9 mouse cellular contexts compared by ENCODE assay signal in genomic region chr16:85171976-85172570, GRCm38 (mm10). TPM values are rescaled to one million over a fixed set of nuclear protein-coding genes. Genes with fewer than 3 reads are reported as not detected.
DNase-seq lines count a peak whose midpoint lies in the region; ATAC-seq and TF ChIP-seq lines count a peak whose summit lies in the region.
"Had no signal": no experiment of that assay in that cellular context is flagged by ENCODE, and none has a peak within 500 bp of the region (broad histone marks: within the 10 kb centered on the region; RNA-seq: fewer than 3 reads in every experiment).

No protein-coding gene starts in this region.

- DNase-seq in heart, adult 11 months: peak; percentile 93
- DNase-seq in heart, postnatal 36 days: no peak
- DNase-seq in heart, embryonic 10.5 days (ENCODE audit: low spot score): peak; percentile 77
- DNase-seq in kidney, postnatal 0 days (ENCODE audit: low spot score): peak; percentile 94
- no peak for DNase-seq in liver, embryonic 14.5 days (ENCODE audit: low read depth in 3 of 3, low spot score in 3 of 3)

- H3K36me3 ChIP-seq in heart, embryonic 10.5 days: peaks cover 8% of the 10 kb centered on the region; the same call in 1 of the 2 replicates
- no peaks in the 10 kb centered on the region for H3K36me3 ChIP-seq in kidney, postnatal 0 days (ENCODE audit: insufficient read depth, low read length)
- H3K36me3 ChIP-seq in liver, embryonic 14.5 days (replicated peaks; ENCODE audit: control insufficient read depth, insufficient read depth, low read depth): no peaks in the 10 kb centered on the region
- H3K36me3 ChIP-seq: G1E had no signal

- WGBS in heart, embryonic 10.5 days: 1% methylated on average over 10 of the region's 10 CpGs
- WGBS in kidney, postnatal 0 days: under 1% methylated on average over 10 of the region's 10 CpGs
- 8% methylated on average over 10 of the region's 10 CpGs for WGBS in liver, embryonic 14.5 days (ENCODE audit: insufficient replicate concordance)

- peak overlapping the region; percentile 93 for H3K4me3 ChIP-seq in heart, embryonic 10.5 days
- peak overlapping the region; percentile 87 for H3K4me3 ChIP-seq in kidney, postnatal 0 days (replicated peaks; ENCODE audit: low read depth, low read length)
- peak overlapping the region; percentile 72 to 74 for H3K4me3 ChIP-seq in liver, embryonic 14.5 days (ENCODE audit: insufficient read depth in 1 of 2, low read depth in 2 of 2, low read length in 2 of 2)

- H3K9me3 ChIP-seq in heart, embryonic 10.5 days: no peaks in the 10 kb centered on the region
- no peaks in the 10 kb centered on the region for H3K9me3 ChIP-seq in kidney, postnatal 0 days (replicated peaks; ENCODE audit: low read length)
- H3K9me3 ChIP-seq in liver, embryonic 14.5 days (ENCODE audit: control insufficient read depth, low read length): no peaks in the 10 kb centered on the region

- H3K4me2 ChIP-seq in kidney, postnatal 0 days (ENCODE audit: low read length): peak overlapping the region; percentile 82
- peak overlapping the region; percentile 78 for H3K4me2 ChIP-seq in liver, embryonic 14.5 days (ENCODE audit: low read depth)

- peak; percentile 63 for TF ChIP-seq CTCF in kidney, postnatal 0 days (IDR thresholded peaks at IDR 0.05; ENCODE audit: low read depth)
- no peak; the same call in 1 of the 2 replicates for TF ChIP-seq CTCF in liver, embryonic 14.5 days (IDR thresholded peaks at IDR 0.05; ENCODE audit: low read depth)

- H3K9ac ChIP-seq in kidney, postnatal 0 days (ENCODE audit: low read depth, low read length): peak overlapping the region; percentile 94
- H3K9ac ChIP-seq in liver, embryonic 14.5 days (replicated peaks): no peak overlapping the region

- H3K27me3 ChIP-seq in heart, embryonic 10.5 days (ENCODE audit: insufficient read depth, poor library complexity, severe bottlenecking): no peaks in the 10 kb centered on the region
- H3K27me3 ChIP-seq in kidney, postnatal 0 days (ENCODE audit: insufficient read depth, low read length): no peaks in the 10 kb centered on the region
- H3K27me3 ChIP-seq in liver, embryonic 14.5 days (ENCODE audit: control insufficient read depth, insufficient read depth, low read length): peaks cover 17% of the 10 kb centered on the region

- peak; percentile 59 for ATAC-seq in common myeloid progenitor, adult 5-6 weeks (replicated peaks; ENCODE audit: low read depth, poor library complexity, severe bottlenecking)
- peak; percentile 45 for ATAC-seq in kidney, postnatal 0 days (replicated peaks; ENCODE audit: low FRiP score, low read depth)
- ATAC-seq in liver, embryonic 14.5 days (ENCODE audit: insufficient read depth): peak; percentile 26; the same call in 1 of the 2 replicates
- peak; percentile 7; the same call in 1 of the 2 replicates for ATAC-seq in neutrophil, adult 5-6 weeks (ENCODE audit: extremely low read depth, insufficient number of reproducible peaks, low FRiP score, poor library complexity, severe bottlenecking)
- ATAC-seq in monocyte, adult 5-6 weeks (replicated peaks; ENCODE audit: insufficient number of reproducible peaks, low FRiP score, low TSS enrichment, poor library complexity, severe bottlenecking): no peak

- peak overlapping the region; percentile 96 for H3K27ac ChIP-seq in heart, embryonic 10.5 days
- peak overlapping the region; percentile 92 for H3K27ac ChIP-seq in kidney, postnatal 0 days
- no peak overlapping the region for H3K27ac ChIP-seq in liver, embryonic 14.5 days

- peaks cover 38% of the 10 kb centered on the region for H3K4me1 ChIP-seq in heart, embryonic 10.5 days
- peaks cover 21% of the 10 kb centered on the region for H3K4me1 ChIP-seq in kidney, postnatal 0 days (replicated peaks; ENCODE audit: insufficient read depth, low read length)
- peaks cover 0 to 3% of the 10 kb centered on the region in 2 experiments; a peak in 2 of 4 replicates for H3K4me1 ChIP-seq in liver, embryonic 14.5 days (replicated peaks; ENCODE audit: control insufficient read depth in 2 of 2, insufficient read depth in 2 of 2, low read length in 1 of 2)

- intact Hi-C loops in heart, postnatal 36 days (cut with DNase I): loop anchor here (1.0 to 10.0 kb wide), 5 partner anchors 23 to 505 kb away; no protein-coding TSS in a partner anchor

- TF ChIP-seq EP300 in liver, embryonic 14.5 days (IDR thresholded peaks at IDR 0.05; ENCODE audit: low read depth): no peak

RNA-seq across cellular contexts. Expression of gene App, which starts 1.5 kb away (rescaled TPM):
- total RNA-seq in heart, postnatal 36 days (2021): 100 to 1,000 TPM; 144 to 157 TPM
- 15.4 and 16.1 TPM in 2 replicates for total RNA-seq in common myeloid progenitor, adult 5-6 weeks (2017)
- polyA plus RNA-seq in heart, embryonic 10.5 days (2016; fragmentation: Nextera tagmentation; extraction: Ambion mirVana): 144 and 151 TPM in 2 replicates
- 360 and 361 TPM in 2 replicates for polyA plus RNA-seq in kidney, postnatal 0 days (2015; fragmentation: Nextera tagmentation; extraction: Ambion mirVana)
- 10.5 and 16.9 TPM in 2 replicates for polyA plus RNA-seq in liver, embryonic 14.5 days (2012; rRNA removed)
- polyA plus RNA-seq in liver, embryonic 14.5 days (2014; fragmentation: Nextera tagmentation; extraction: Ambion mirVana): 11.6 and 11.9 TPM in 2 replicates
- total RNA-seq in neutrophil, adult 5-6 weeks (2017): 130 and 135 TPM in 2 replicates
- total RNA-seq in monocyte, adult 5-6 weeks (2017): 66.5 to 96.2 TPM (median 88.0 TPM) in 3 replicates
- polyA plus RNA-seq: G1E had no signal

Comparison
In these comparisons a context has a peak if more than half of its experiments do, and no peak if none do; other contexts are left out.
1. DNase-seq: peak in heart, adult 11 months (single experiment), heart, embryonic 10.5 days (single experiment) and kidney, postnatal 0 days (single experiment); none in heart, postnatal 36 days (0 of 2) and liver, embryonic 14.5 days (0 of 3).
2. Peak in every context shown above with its lines, with median percentiles within 50 percentile points of each other: H3K4me3 ChIP-seq.